Mouse (Mus musculus) embryonic facial prominence, embryonic 13.5 days (tissue): ENCODE results near the gene Mmrn1. TPM values are rescaled to one million over a fixed set of nuclear protein-coding genes. Genes with fewer than 3 reads are reported as not detected.
"Not testable (repeated sequence)": the region's sequence is repeated elsewhere in the genome, so short reads cannot be mapped to it uniquely, and the experiment has no call there.

ENCODE experiments used
- ATAC-seq: fragments of 200-750 bp; cut with Nextera tagmentation; 2 replicates; pipeline ENCODE4 v1.8.0; 2017; ENCODE audit warnings: low read depth; ENCODE audit not compliant: insufficient number of reproducible peaks, insufficient read depth, low FRiP score, low TSS enrichment
- H3K27ac ChIP-seq: fragments of 300-500 bp; sonication (generic); 2 replicates; pipeline ENCODE4 v1.5.1; 2015; ENCODE audit warnings: moderate library complexity, mild to moderate bottlenecking, inconsistent platforms
- H3K27me3 ChIP-seq: fragments of 300-500 bp; sonication (generic); 2 replicates; pipeline ENCODE4 v1.6.1; 2015; ENCODE audit warnings: mild to moderate bottlenecking, inconsistent platforms
- H3K36me3 ChIP-seq: fragments of 300-500 bp; sonication (generic); 2 replicates; pipeline ENCODE4 v1.6.1; 2015; ENCODE audit warnings: mild to moderate bottlenecking, inconsistent platforms
- H3K4me1 ChIP-seq: fragments of 300-500 bp; sonication (generic); 2 replicates; pipeline ENCODE4 v1.6.1; 2015; ENCODE audit warnings: inconsistent platforms
- H3K4me2 ChIP-seq: fragments of 300-500 bp; sonication (generic); 2 replicates; pipeline ENCODE4 v1.6.1; 2015; ENCODE audit warnings: moderate library complexity, mild to moderate bottlenecking, inconsistent platforms
- H3K4me3 ChIP-seq: fragments of 300-500 bp; sonication (generic); 2 replicates; pipeline ENCODE4 v1.5.1; 2015; ENCODE audit warnings: mild to moderate bottlenecking, inconsistent platforms
- H3K9ac ChIP-seq: fragments of 300-500 bp; sonication (generic); 2 replicates; pipeline ENCODE4 v1.6.1; 2015; ENCODE audit warnings: mild to moderate bottlenecking, inconsistent platforms
- H3K9me3 ChIP-seq: fragments of 300-500 bp; sonication (generic); 2 replicates; pipeline ENCODE4 v1.6.1; 2016; ENCODE audit warnings: inconsistent platforms
- WGBS: fragments of 180-500 bp; shearing (Covaris S2); methylation state at CpG from one replicate; pipeline ENCODE4 v1.1.7; 2015; ENCODE audit warnings: mixed read lengths; 5-methylcytosine and 5-hydroxymethylcytosine counted together
- polyA plus RNA-seq: library from polyadenylated mRNA; unstranded; fragments of >200 nt; fragmentation: Nextera tagmentation; extraction: Ambion mirVana; gene quantifications from 2 replicates; pipeline ENCODE4 v1.2.1, GENCODE M21; 2015

Mmrn1 gene
- polyA plus RNA-seq: 6.3 and 6.4 TPM in 2 replicates

- H3K9ac ChIP-seq, H3K36me3 ChIP-seq, H3K4me3 ChIP-seq, ATAC-seq, H3K27me3 ChIP-seq, H3K4me2 ChIP-seq, H3K9me3 ChIP-seq, H3K27ac ChIP-seq, H3K4me1 ChIP-seq: not testable (repeated sequence)
- 96% methylated on average over 20 of the region's 20 CpGs for WGBS
Measured at GRCm38 (mm10) chr6:60924676-60925075, at the start of gene Mmrn1. Gene Mmrn1 (plus strand): TSS chr6:60924976.

GRCm38 (mm10) chr6:60880362-60880761, 44.4 kb upstream of the Mmrn1 start:
- H3K4me2 ChIP-seq: no peak overlapping the region

GRCm38 (mm10) chr6:60881534-60881933, 43.2 kb upstream of the Mmrn1 start:
- no peak overlapping the region for H3K4me3 ChIP-seq
- ATAC-seq: no peak
- no peaks in the 10 kb centered on the region for H3K4me1 ChIP-seq
- H3K27me3 ChIP-seq: no peaks in the 10 kb centered on the region
- no peaks in the 10 kb centered on the region for H3K36me3 ChIP-seq
- no peak overlapping the region for H3K9ac ChIP-seq
- H3K4me2 ChIP-seq: no peak overlapping the region
- no peaks in the 10 kb centered on the region for H3K9me3 ChIP-seq
- no peak overlapping the region for H3K27ac ChIP-seq
- 64% methylated on average over 2 of the region's 2 CpGs for WGBS

More at GRCm38 (mm10) chr6:60880362-60880761, 44.4 kb upstream of the Mmrn1 start:
- no peaks in the 10 kb centered on the region for H3K9me3 ChIP-seq
- H3K4me3 ChIP-seq: no peak overlapping the region
- no peaks in the 10 kb centered on the region for H3K27me3 ChIP-seq
- ATAC-seq: no peak
- no peaks in the 10 kb centered on the region for H3K36me3 ChIP-seq
- H3K4me1 ChIP-seq: no peaks in the 10 kb centered on the region
- H3K9ac ChIP-seq: no peak overlapping the region
- 88% methylated on average over 7 of the region's 7 CpGs for WGBS
- no peak overlapping the region for H3K27ac ChIP-seq

- Histone ChIP-seq H3K36me3 (no peaks in the 10 kb centered on the region), H3K4me3 (no peak overlapping the region), H3K4me1 (no peaks in the 10 kb centered on the region), H3K27ac (no peak overlapping the region), H3K9me3 (no peaks in the 10 kb centered on the region), H3K9ac (no peak overlapping the region), H3K4me2 (no peak overlapping the region), H3K27me3 (no peaks in the 10 kb centered on the region)
- ATAC-seq: no peak
- whole genome bisulfite sequencing: 74% methylated on average over 2 of the region's 2 CpGs
Measured at GRCm38 (mm10) chr6:60907272-60907671, 17.5 kb upstream of the Mmrn1 start.

- H3K9me3 ChIP-seq: no peaks in the 10 kb centered on the region
- H3K27me3 ChIP-seq: no peaks in the 10 kb centered on the region
- no peaks in the 10 kb centered on the region for H3K36me3 ChIP-seq
- no peak overlapping the region for H3K27ac ChIP-seq
- ATAC-seq: no peak
- no peak overlapping the region for H3K4me2 ChIP-seq
- H3K4me3 ChIP-seq: no peak overlapping the region
- no peak overlapping the region for H3K9ac ChIP-seq
- no peaks in the 10 kb centered on the region for H3K4me1 ChIP-seq
Measured at GRCm38 (mm10) chr6:60931364-60931763, 6.6 kb downstream of the Mmrn1 start.

GRCm38 (mm10) chr6:60934835-60935234, 10.1 kb downstream of the Mmrn1 start:
- no peak overlapping the region for H3K9ac ChIP-seq
- 63% methylated on average over 4 of the region's 4 CpGs for WGBS
- ATAC-seq: no peak
- no peaks in the 10 kb centered on the region for H3K4me1 ChIP-seq
- no peak overlapping the region for H3K4me3 ChIP-seq
- H3K9me3 ChIP-seq: no peaks in the 10 kb centered on the region
- no peaks in the 10 kb centered on the region for H3K27me3 ChIP-seq
- H3K36me3 ChIP-seq: no peaks in the 10 kb centered on the region
- H3K4me2 ChIP-seq: no peak overlapping the region
- H3K27ac ChIP-seq: no peak overlapping the region

GRCm38 (mm10) chr6:60935448-60936130, 10.8 kb downstream of the Mmrn1 start:
- Histone ChIP-seq H3K4me3 (no peak overlapping the region), H3K4me1 (no peaks in the 10 kb centered on the region), H3K27ac (no peak overlapping the region), H3K27me3 (no peaks in the 10 kb centered on the region), H3K9me3 (no peaks in the 10 kb centered on the region), H3K9ac (no peak overlapping the region), H3K36me3 (no peaks in the 10 kb centered on the region), H3K4me2 (no peak overlapping the region)
- 72% methylated on average over 4 of the region's 4 CpGs for WGBS
- no peak for ATAC-seq

- no peak for ATAC-seq
- Histone ChIP-seq H3K36me3 (no peaks in the 10 kb centered on the region), H3K4me2 (no peak overlapping the region), H3K9ac (no peak overlapping the region), H3K9me3 (no peaks in the 10 kb centered on the region), H3K4me1 (no peaks in the 10 kb centered on the region), H3K27ac (no peak overlapping the region), H3K4me3 (no peak overlapping the region), H3K27me3 (no peaks in the 10 kb centered on the region)
- 65% methylated on average over 7 of the region's 7 CpGs for WGBS
Measured at GRCm38 (mm10) chr6:60944178-60944577, 19.4 kb downstream of the Mmrn1 start.

- H3K9ac ChIP-seq: no peak overlapping the region
- 79% methylated on average over 9 of the region's 9 CpGs for WGBS
- H3K9me3 ChIP-seq: no peaks in the 10 kb centered on the region
- H3K4me1 ChIP-seq: no peaks in the 10 kb centered on the region
- no peak overlapping the region for H3K4me2 ChIP-seq
- H3K36me3 ChIP-seq: no peaks in the 10 kb centered on the region
- H3K27ac ChIP-seq: no peak overlapping the region
- ATAC-seq: no peak
- no peak overlapping the region for H3K4me3 ChIP-seq
- H3K27me3 ChIP-seq: no peaks in the 10 kb centered on the region
Measured at GRCm38 (mm10) chr6:60944621-60945020, 19.8 kb downstream of the Mmrn1 start.

- H3K27me3 ChIP-seq: no peaks in the 10 kb centered on the region
- H3K4me2 ChIP-seq: no peak overlapping the region
- no peaks in the 10 kb centered on the region for H3K36me3 ChIP-seq
- no peak overlapping the region for H3K4me3 ChIP-seq
- no peaks in the 10 kb centered on the region for H3K4me1 ChIP-seq
- no peaks in the 10 kb centered on the region for H3K9me3 ChIP-seq
- no peak for ATAC-seq
- no peak overlapping the region for H3K27ac ChIP-seq
- H3K9ac ChIP-seq: no peak overlapping the region
- 76% methylated on average over 3 of the region's 3 CpGs for WGBS
Measured at GRCm38 (mm10) chr6:60950415-60950814, 25.6 kb downstream of the Mmrn1 start.

GRCm38 (mm10) chr6:60961285-60961684, 36.5 kb downstream of the Mmrn1 start:
- 60% methylated on average over 2 of the region's 2 CpGs for WGBS
- H3K27me3 ChIP-seq: no peaks in the 10 kb centered on the region
- no peak overlapping the region for H3K9ac ChIP-seq
- H3K4me1 ChIP-seq: no peaks in the 10 kb centered on the region
- no peak overlapping the region for H3K27ac ChIP-seq
- H3K36me3 ChIP-seq: no peaks in the 10 kb centered on the region
- no peak for ATAC-seq
- H3K9me3 ChIP-seq: no peaks in the 10 kb centered on the region
- H3K4me2 ChIP-seq: no peak overlapping the region
- H3K4me3 ChIP-seq: no peak overlapping the region

GRCm38 (mm10) chr6:60961838-60962237, 37.1 kb downstream of the Mmrn1 start:
- H3K27me3 ChIP-seq: no peaks in the 10 kb centered on the region
- no peaks in the 10 kb centered on the region for H3K9me3 ChIP-seq
- no peak for ATAC-seq
- no peak overlapping the region for H3K27ac ChIP-seq
- no peaks in the 10 kb centered on the region for H3K4me1 ChIP-seq
- WGBS: 71% methylated on average over 2 of the region's 2 CpGs
- H3K4me2 ChIP-seq: no peak overlapping the region
- H3K36me3 ChIP-seq: no peaks in the 10 kb centered on the region
- no peak overlapping the region for H3K4me3 ChIP-seq
- H3K9ac ChIP-seq: no peak overlapping the region
